8 mouse cellular contexts compared by ENCODE assay signal in the genomic region with DNA sequence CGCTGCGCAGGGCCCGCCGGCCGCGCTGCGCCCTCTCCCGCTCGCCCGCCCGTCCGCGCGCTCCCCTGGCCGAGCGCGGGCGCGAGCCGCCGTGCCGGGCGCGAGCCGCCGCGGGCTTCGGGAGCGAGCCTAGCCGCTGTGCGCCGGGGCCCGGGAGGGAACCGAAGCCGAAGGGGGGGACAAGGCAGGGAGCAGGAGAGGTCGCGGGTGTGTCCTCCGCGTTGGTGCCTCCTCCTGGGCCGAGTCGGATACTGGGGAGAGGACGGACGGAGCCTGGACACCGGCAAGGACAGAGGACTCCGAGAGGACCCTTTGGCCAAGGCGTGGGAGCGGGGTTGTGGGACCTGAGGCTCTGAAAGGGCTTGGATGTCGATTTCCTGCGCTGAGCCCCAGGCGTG. TPM values are rescaled to one million over a fixed set of nuclear protein-coding genes. Genes with fewer than 3 reads are reported as not detected.
DNase-seq lines count a peak whose midpoint lies in the region; ATAC-seq and TF ChIP-seq lines count a peak whose summit lies in the region.

TSS of gene Fam189a1 (minus strand) at position 57 of the 398 bp plus-strand sequence.

- ATAC-seq in megakaryocyte, adult 5-6 weeks (ENCODE audit: poor library complexity, severe bottlenecking) = no peak
- ATAC-seq in stomach, postnatal 0 days (ENCODE audit: low FRiP score, low TSS enrichment) = peak; percentile 64
- no peak for ATAC-seq in erythroid progenitor cell, adult 5-6 weeks (replicated peaks; ENCODE audit: low FRiP score, poor library complexity, severe bottlenecking)

- no peak within 1 kb of the TSS; the same call in 1 of the 2 replicates for H3K9ac ChIP-seq in stomach, postnatal 0 days (ENCODE audit: low read length)

- no peak for TF ChIP-seq CTCF in stomach, postnatal 0 days (IDR thresholded peaks at IDR 0.05; ENCODE audit: low read depth)

- H3K4me1 ChIP-seq in megakaryocyte, embryonic 14.5 days = peaks cover 4% of the 10 kb centered on the region; the same call in 1 of the 2 replicates
- H3K4me1 ChIP-seq in stomach, postnatal 0 days (replicated peaks; ENCODE audit: control insufficient read depth, insufficient read depth) = no peaks in the 10 kb centered on the region; the same call in 1 of the 2 replicates

- WGBS in stomach, postnatal 0 days = 1% methylated on average over 44 of the region's 50 CpGs

- H3K27ac ChIP-seq in stomach, postnatal 0 days (replicated peaks) = no peak within 1 kb of the TSS

- H3K4me2 ChIP-seq in stomach, postnatal 0 days (replicated peaks; ENCODE audit: low read depth) = peak within 1 kb of the TSS; percentile 93

- H3K36me3 ChIP-seq in megakaryocyte, embryonic 14.5 days (replicated peaks; ENCODE audit: low read length) = no peaks in the 10 kb centered on the region
- H3K36me3 ChIP-seq in stomach, postnatal 0 days (ENCODE audit: control insufficient read depth, insufficient read depth, low read length) = no peaks in the 10 kb centered on the region

- peak; percentile 38 for DNase-seq in cerebellum, adult 8-10 months
- DNase-seq in frontal cortex, postnatal 25 days (ENCODE audit: low spot score in 2 of 2) = peak; percentile 15 to 20
- DNase-seq in layer of hippocampus, adult 8-10 months (ENCODE audit: low spot score in 2 of 2) = no peak
- peak; percentile 4 for DNase-seq in lung, postnatal 14 days
- peak; percentile 33 for DNase-seq in stomach, postnatal 0 days (ENCODE audit: low spot score)

- peaks cover 4% of the 10 kb centered on the region; the same call in 1 of the 2 replicates for H3K9me3 ChIP-seq in megakaryocyte, embryonic 14.5 days
- no peaks in the 10 kb centered on the region for H3K9me3 ChIP-seq in stomach, postnatal 0 days (ENCODE audit: control insufficient read depth, low read length)

- TF ChIP-seq EP300 in stomach, postnatal 0 days (optimal IDR thresholded peaks at IDR 0.05) = no peak

- peak within 1 kb of the TSS; percentile 50 for H3K4me3 ChIP-seq in megakaryocyte, embryonic 14.5 days (replicated peaks)
- peak within 1 kb of the TSS; percentile 53 for H3K4me3 ChIP-seq in stomach, postnatal 0 days (ENCODE audit: low read depth, low read length)

- H3K27me3 ChIP-seq in megakaryocyte, embryonic 14.5 days (replicated peaks) = peaks cover 43% of the 10 kb centered on the region
- H3K27me3 ChIP-seq in stomach, postnatal 0 days (ENCODE audit: control insufficient read depth, insufficient read depth, low read length) = peaks cover 8% of the 10 kb centered on the region; the same call in 1 of the 2 replicates

RNA-seq across cellular contexts. Expression of gene Fam189a1, which starts in this region (rescaled TPM):
- polyA plus RNA-seq in megakaryocyte, embryonic 14.5 days (2012; ENCODE audit: insufficient read depth, low replicate concordance) = not detected in 2 replicates
- total RNA-seq in megakaryocyte, adult 5-6 weeks (2015) = not detected in 2 replicates
- 0.07 TPM in 1 of 2 replicates, not detected in the other for total RNA-seq in megakaryocyte, adult 5-6 weeks (2017)
- 10 to 100 TPM; 48.6 to 70.5 (median 61.7) TPM for total RNA-seq in layer of hippocampus, adult 8-10 months (2022)
- 0.23 and 0.25 TPM in 2 replicates for polyA plus RNA-seq in stomach, postnatal 0 days (2015; fragmentation: Nextera tagmentation; extraction: Ambion mirVana)
- not detected in 2 replicates for total RNA-seq in erythroid progenitor cell, adult 5-6 weeks (2015; ENCODE audit: low replicate concordance)
- total RNA-seq in erythroid progenitor cell, adult 5-6 weeks (2017; ENCODE audit: low replicate concordance) = 0.26 TPM in 1 of 2 replicates, not detected in the other

Comparison
In these comparisons a context has a peak if more than half of its experiments do, and no peak if none do; other contexts are left out.
1. RNA of gene Fam189a1 (total RNA-seq): 48.6 to 70.5 TPM in layer of hippocampus, adult 8-10 months; 0.07 TPM in megakaryocyte, adult 5-6 weeks and 0.26 TPM in erythroid progenitor cell, adult 5-6 weeks; every median in the first group is over 10 times any median in the second.
2. Peak in DNase-seq, ATAC-seq, H3K4me3 ChIP-seq and H3K4me2 ChIP-seq in stomach, postnatal 0 days; RNA of the gene not detected or under 1 TPM.
3. DNase-seq: peak in cerebellum, adult 8-10 months (single experiment), frontal cortex, postnatal 25 days (2 of 2) and lung, postnatal 14 days (single experiment); none in layer of hippocampus, adult 8-10 months (0 of 2).